Mouse (Mus musculus) hindbrain, embryonic 13.5 days (tissue): ENCODE results near the gene Elp6. TPM values are rescaled to one million over a fixed set of nuclear protein-coding genes. Genes with fewer than 3 reads are reported as not detected.

Source experiments
- ATAC-seq: fragments of 200-750 bp; cut with Nextera tagmentation; 2 replicates; pipeline ENCODE4 v1.8.0; 2017; ENCODE audit warnings: moderate TSS enrichment; ENCODE audit not compliant: low FRiP score
- H3K27ac ChIP-seq: fragments of 300-500 bp; sonication (generic); 2 replicates; pipeline ENCODE4 v1.5.1; 2015; ENCODE audit warnings: inconsistent platforms, mild to moderate bottlenecking, moderate library complexity
- H3K27me3 ChIP-seq: fragments of 300-500 bp; sonication (generic); 2 replicates; pipeline ENCODE4 v1.6.1; 2015; ENCODE audit warnings: mild to moderate bottlenecking, inconsistent platforms
- H3K36me3 ChIP-seq: fragments of 300-500 bp; sonication (generic); 2 replicates; pipeline ENCODE4 v1.6.1; 2015; ENCODE audit warnings: mild to moderate bottlenecking, inconsistent platforms
- H3K4me1 ChIP-seq: fragments of 300-500 bp; sonication (generic); replicated peaks from 2 replicates; pipeline ENCODE4 v1.6.1; 2015; ENCODE audit warnings: inconsistent platforms
- H3K4me2 ChIP-seq: fragments of 300-500 bp; sonication (generic); 2 replicates; pipeline ENCODE4 v1.6.1; 2015; ENCODE audit warnings: inconsistent platforms, mild to moderate bottlenecking, moderate library complexity
- H3K4me3 ChIP-seq: fragments of 300-500 bp; sonication (generic); 2 replicates; pipeline ENCODE4 v1.5.1; 2015; ENCODE audit warnings: mild to moderate bottlenecking, inconsistent platforms
- H3K9ac ChIP-seq: fragments of 300-500 bp; sonication (generic); 2 replicates; pipeline ENCODE4 v1.6.1; 2015; ENCODE audit warnings: mild to moderate bottlenecking, inconsistent platforms
- H3K9me3 ChIP-seq: fragments of 300-500 bp; sonication (generic); 2 replicates; pipeline ENCODE4 v1.6.1; 2016; ENCODE audit warnings: inconsistent platforms
- WGBS: fragments of 180-500 bp; shearing (Covaris S2); methylation state at CpG from one replicate; pipeline ENCODE4 v1.1.7; 2015; 5-methylcytosine and 5-hydroxymethylcytosine counted together
- polyA plus RNA-seq: library from polyadenylated mRNA; unstranded; fragments of >200 nt; fragmentation: Nextera tagmentation; extraction: Ambion mirVana; gene quantifications from 2 replicates; pipeline ENCODE4 v1.2.1, GENCODE M21; 2015

Elp6 gene
- polyA plus RNA-seq, 1 experiment from 2014 or later = 44.6 TPM

DNA sequence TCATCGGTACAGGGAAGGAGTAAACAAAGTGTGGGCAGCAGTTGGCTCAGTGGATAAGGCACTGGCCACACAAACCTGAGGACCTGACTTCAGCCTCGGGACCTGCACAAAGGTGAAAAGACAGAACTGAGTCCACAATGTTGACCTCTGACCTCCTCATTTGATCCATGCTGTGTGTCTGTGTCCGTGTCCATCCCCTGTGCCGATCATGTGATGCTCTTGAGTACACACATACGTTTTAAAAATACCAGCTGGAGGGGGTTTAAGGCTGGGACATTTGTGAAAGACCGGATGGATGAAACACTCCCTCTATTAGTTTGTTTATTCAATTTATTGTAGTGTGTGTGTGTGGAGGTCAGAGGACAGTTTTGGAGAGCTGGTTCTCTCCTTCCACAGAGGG is 38.8 kb downstream of the Elp6 start:
- no peaks in the 10 kb centered on the region for H3K27me3 ChIP-seq
- H3K9ac ChIP-seq = no peak overlapping the region
- no peaks in the 10 kb centered on the region for H3K9me3 ChIP-seq
- no peak overlapping the region for H3K4me3 ChIP-seq
- H3K27ac ChIP-seq = no peak overlapping the region
- no peaks in the 10 kb centered on the region for H3K36me3 ChIP-seq
- peaks cover 4% of the 10 kb centered on the region for H3K4me1 ChIP-seq
- H3K4me2 ChIP-seq = no peak overlapping the region
- no peak for ATAC-seq
- WGBS = 69% methylated on average over 6 of the region's 6 CpGs

DNA sequence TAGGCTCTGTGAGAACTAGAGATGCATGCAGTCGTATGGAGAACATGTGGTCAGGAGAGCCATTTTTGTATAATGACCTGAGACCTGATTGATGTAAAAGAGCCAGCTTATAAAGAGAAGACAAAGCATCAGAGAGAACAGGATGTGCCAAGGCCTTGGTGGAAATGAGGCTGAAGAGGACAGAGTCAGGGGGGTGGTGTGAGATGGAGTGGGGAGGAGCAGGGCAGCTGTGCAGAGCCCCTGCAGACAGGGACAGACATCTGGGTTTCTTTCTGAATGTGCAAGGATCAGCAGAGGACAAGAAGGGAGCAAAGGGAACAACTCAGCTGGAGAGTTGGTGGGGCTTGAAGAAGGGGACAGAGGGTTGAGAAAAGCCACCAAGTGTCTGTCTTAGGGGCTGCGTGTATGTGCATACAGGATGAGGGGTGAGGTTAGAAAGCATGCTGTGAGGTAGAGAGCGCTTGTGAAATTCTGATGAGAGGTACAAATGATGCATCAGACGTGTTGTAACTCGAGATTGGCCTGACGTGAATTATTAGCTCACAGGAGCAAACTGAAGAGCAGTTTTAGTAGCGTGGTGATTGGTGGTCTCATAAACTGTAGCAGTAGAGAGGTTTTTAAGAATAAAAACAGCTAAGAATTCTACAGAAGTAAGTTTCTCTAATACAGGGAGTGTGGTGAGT is 40.2 kb downstream of the Elp6 start:
- Histone ChIP-seq H3K36me3 (no peaks in the 10 kb centered on the region), H3K9ac (no peak overlapping the region), H3K27me3 (no peaks in the 10 kb centered on the region), H3K9me3 (no peaks in the 10 kb centered on the region), H3K4me3 (no peak overlapping the region), H3K4me2 (no peak overlapping the region), H3K27ac (no peak overlapping the region), H3K4me1 (peaks cover 3% of the 10 kb centered on the region)
- ATAC-seq = no peak
- 75% methylated on average over 7 of the region's 7 CpGs for WGBS

DNA sequence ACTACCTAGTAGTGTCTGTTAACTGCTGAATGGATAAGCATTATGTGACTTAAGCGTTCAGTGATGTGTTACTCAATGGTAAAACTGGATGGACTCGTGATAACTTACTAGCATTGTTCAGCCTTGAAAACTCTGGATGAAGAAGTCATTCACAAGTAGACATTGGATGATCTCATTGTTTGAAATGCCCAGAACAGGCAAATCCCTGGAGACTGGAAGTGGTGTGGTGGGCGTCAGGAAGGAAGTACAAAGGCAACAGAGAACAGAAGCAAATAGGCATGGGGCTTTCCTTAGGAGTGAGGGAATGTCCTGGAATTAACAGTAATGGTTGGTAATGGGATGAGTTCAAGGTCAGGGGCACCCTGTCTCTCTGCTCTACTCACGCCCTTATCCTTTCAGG is 43.9 kb downstream of the Elp6 start:
- Histone ChIP-seq H3K27me3 (no peaks in the 10 kb centered on the region), H3K27ac (no peak overlapping the region), H3K9ac (no peak overlapping the region), H3K4me3 (no peak overlapping the region), H3K4me2 (no peak overlapping the region), H3K9me3 (no peaks in the 10 kb centered on the region), H3K36me3 (peaks cover 7% of the 10 kb centered on the region; the same call in 1 of the 2 replicates), H3K4me1 (peaks cover 3% of the 10 kb centered on the region; the same call in 1 of the 2 replicates)
- ATAC-seq = no peak
- WGBS = 77% methylated on average over 4 of the region's 4 CpGs

DNA sequence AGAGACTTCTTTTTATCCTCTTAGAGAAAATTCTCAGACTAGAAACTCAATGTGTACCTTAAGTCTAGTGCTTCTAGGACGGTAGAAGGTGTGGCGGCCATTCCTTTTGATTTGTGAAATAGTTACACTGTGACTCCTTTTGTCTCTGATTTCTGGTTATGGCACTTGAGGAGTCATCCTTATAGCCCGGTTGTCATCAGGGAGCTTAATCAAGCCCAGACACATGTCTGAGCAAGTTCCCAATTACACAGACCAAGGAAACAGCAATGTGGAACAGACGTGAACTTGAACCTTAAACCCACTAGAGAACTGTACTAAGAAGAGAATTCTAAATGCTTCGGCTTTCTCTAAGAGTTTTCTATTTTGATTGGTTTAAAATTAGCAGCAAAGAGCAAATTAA is 45.2 kb downstream of the Elp6 start:
- Histone ChIP-seq H3K36me3 (peaks cover 17% of the 10 kb centered on the region), H3K4me3 (no peak overlapping the region)

DNA sequence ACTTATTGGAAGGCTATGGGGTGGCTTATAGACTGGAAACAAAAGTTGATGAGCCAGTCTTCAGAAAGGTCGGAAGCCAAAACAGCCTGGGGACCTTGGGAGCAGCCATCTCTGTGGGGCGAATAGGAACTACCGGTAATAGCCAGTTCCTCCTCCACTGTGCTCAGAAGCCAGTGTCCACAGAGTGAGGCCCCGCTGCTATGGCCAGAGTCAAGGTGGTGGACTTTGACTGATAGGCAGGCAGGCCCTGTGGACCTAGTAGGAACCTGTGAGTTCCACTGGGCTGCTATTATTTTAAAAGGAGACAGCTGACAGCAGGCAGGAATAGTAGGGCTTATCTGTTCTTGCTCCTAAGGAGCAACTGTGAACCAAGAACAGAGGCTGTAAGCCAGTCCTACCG is 45.6 kb downstream of the Elp6 start:
- no peak overlapping the region for H3K4me3 ChIP-seq
- H3K9ac ChIP-seq = no peak overlapping the region
- no peak overlapping the region for H3K27ac ChIP-seq
- 95% methylated on average over 5 of the region's 5 CpGs for WGBS
- no peaks in the 10 kb centered on the region for H3K27me3 ChIP-seq
- no peaks in the 10 kb centered on the region; the same call in 1 of the 2 replicates for H3K4me1 ChIP-seq
- no peaks in the 10 kb centered on the region for H3K9me3 ChIP-seq
- ATAC-seq = no peak
- peaks cover 21% of the 10 kb centered on the region for H3K36me3 ChIP-seq
- no peak overlapping the region for H3K4me2 ChIP-seq

More for the DNA sequence above, 45.2 kb downstream of the Elp6 start:
- H3K27ac ChIP-seq = no peak overlapping the region
- H3K9me3 ChIP-seq = no peaks in the 10 kb centered on the region
- 91% methylated on average over 5 of the region's 5 CpGs for WGBS
- no peak overlapping the region for H3K9ac ChIP-seq
- no peaks in the 10 kb centered on the region for H3K27me3 ChIP-seq
- no peak overlapping the region for H3K4me2 ChIP-seq
- ATAC-seq = no peak
- H3K4me1 ChIP-seq = peaks cover 1% of the 10 kb centered on the region; the same call in 1 of the 2 replicates

DNA sequence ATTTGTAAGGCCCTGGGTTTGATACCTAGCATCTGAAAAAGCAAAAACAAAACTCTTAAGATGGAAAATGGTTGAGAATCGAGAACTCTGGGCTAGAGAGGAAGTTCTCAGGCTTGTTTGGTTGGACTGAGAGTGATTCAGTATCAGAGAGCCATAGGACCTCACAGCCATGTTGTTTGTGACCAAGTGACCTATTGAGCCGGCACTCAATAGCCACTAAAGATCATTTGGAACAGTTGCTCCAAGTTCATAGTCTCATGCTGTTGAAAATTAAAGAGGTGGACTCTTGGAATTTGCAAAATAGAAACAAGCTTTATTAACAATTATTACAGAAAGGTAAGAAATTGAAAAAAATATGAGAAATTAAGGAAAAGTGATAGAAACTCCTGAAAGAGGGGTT is 46.4 kb downstream of the Elp6 start:
- Histone ChIP-seq H3K27me3 (no peaks in the 10 kb centered on the region), H3K9me3 (no peaks in the 10 kb centered on the region), H3K27ac (no peak overlapping the region), H3K9ac (no peak overlapping the region), H3K4me1 (no peaks in the 10 kb centered on the region; the same call in 1 of the 2 replicates), H3K4me2 (no peak overlapping the region), H3K4me3 (no peak overlapping the region), H3K36me3 (peaks cover 29% of the 10 kb centered on the region)
- 91% methylated on average over 2 of the region's 2 CpGs for WGBS
- no peak for ATAC-seq

DNA sequence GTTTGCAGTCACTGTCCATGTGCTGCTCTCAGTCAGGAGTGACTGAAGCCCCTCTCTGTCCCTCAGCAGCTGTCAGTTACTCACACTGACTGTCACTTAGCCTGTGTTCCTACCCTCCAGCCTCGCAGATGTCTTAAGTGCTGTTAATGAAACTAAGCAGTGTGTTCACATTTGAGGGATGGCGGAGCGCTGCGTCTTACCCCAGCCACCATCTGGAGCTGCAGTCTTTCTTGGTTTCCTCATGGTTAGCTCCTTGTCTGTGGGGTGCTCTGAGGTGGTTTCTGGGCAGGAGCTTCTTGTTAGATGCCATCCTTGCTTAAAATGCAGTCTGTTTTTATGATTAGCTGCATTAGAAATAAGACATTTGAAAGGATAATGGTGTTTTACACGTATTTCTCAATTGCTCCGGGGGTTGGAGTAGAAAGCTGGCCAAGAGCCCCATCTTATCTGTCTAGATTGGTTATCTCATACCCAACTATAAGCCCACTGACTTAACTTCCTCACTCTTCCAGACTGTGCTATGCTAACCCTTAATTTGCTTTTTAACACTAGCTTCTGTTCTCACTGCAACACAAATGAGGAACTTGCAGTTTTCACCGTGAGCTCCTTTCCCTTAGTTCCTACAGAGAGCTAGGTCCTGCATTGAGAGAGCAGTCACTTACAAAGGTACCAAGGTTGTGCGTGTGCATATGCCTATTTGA is 47.1 kb downstream of the Elp6 start:
- no peak for ATAC-seq
- Histone ChIP-seq H3K4me3 (no peak overlapping the region), H3K4me1 (no peaks in the 10 kb centered on the region; the same call in 1 of the 2 replicates), H3K27me3 (no peaks in the 10 kb centered on the region), H3K36me3 (peaks cover 31% of the 10 kb centered on the region), H3K27ac (no peak overlapping the region), H3K9ac (no peak overlapping the region), H3K4me2 (no peak overlapping the region), H3K9me3 (no peaks in the 10 kb centered on the region)
- WGBS = 94% methylated on average over 8 of the region's 8 CpGs

DNA sequence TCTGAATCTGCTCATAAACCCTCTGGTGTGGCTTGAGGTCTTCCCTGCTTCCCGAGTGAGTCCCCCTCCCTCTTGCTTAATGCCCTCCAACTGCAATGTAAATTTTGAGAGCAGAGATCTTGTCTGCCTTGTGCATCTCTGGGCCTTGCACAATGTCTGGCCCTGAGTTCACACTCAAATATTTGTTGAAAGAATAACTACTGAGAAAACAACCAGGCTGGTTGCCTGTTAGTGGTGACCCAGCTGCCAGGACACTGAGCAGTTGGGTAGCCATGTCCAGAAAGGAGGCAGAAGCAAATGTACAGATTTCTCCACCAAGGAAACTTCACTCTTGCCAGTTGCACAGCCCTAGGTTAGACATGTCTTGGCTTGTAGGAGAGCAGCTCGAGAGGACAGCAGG is 53.4 kb downstream of the Elp6 start:
- no peak overlapping the region for H3K27ac ChIP-seq
- no peak overlapping the region for H3K9ac ChIP-seq
- 98% methylated on average over 2 of the region's 2 CpGs for WGBS
- ATAC-seq = no peak
- peaks cover 48% of the 10 kb centered on the region for H3K36me3 ChIP-seq
- no peak overlapping the region for H3K4me3 ChIP-seq
- no peaks in the 10 kb centered on the region for H3K9me3 ChIP-seq
- no peaks in the 10 kb centered on the region for H3K4me1 ChIP-seq
- no peaks in the 10 kb centered on the region for H3K27me3 ChIP-seq
- H3K4me2 ChIP-seq = no peak overlapping the region

DNA sequence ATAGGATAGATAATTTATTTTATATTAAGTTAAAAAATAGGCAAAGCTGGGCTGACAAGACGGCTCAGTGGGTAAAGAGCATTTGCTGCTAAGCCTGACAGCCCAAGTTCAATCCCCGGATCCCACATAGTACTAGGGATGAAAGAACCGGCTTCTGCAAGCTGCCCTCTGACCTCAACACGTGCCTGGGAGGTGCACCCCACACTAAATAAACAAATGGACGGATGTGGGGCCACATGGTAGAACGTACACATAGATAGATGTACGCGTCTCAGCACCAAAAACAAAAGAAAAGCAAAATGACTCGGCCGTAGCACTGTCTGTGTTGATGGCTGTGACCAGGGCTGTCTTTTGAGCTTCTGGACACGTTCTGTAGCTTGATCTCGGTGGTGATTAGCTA is 56.3 kb downstream of the Elp6 start:
- Histone ChIP-seq H3K36me3 (peaks cover 42% of the 10 kb centered on the region), H3K9ac (no peak overlapping the region), H3K9me3 (no peaks in the 10 kb centered on the region), H3K27me3 (no peaks in the 10 kb centered on the region), H3K4me1 (0 out of 2 replicates have a peak, but pooled peaks cover under 1% of the 10 kb centered on the region), H3K4me3 (no peak overlapping the region), H3K4me2 (no peak overlapping the region), H3K27ac (no peak overlapping the region)
- WGBS = 80% methylated on average over 12 of the region's 12 CpGs
- ATAC-seq = no peak

DNA sequence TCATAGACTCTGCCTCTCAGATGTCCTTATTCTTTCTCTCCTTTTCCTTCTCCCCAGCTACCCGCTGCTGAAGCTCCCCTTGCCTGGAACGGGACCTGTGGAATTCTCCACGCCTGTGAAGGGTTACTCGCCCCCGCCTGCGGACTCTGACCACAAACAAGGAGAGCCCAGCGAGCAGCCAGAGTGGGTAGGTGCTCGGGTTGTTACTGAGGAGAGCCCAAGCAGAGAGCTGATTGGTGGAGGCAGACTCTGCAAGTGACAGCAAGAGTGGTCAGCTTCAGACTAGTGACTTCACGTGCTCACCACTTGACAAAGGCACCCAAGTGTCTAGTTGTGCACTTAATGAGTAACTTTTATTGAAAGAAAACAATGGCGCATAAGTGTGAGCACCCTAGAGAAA is 57.4 kb downstream of the Elp6 start:
- ATAC-seq = no peak
- peaks cover 42% of the 10 kb centered on the region for H3K36me3 ChIP-seq
- H3K4me3 ChIP-seq = no peak overlapping the region
- WGBS = 94% methylated on average over 10 of the region's 10 CpGs
- 0 out of 2 replicates have a peak, but pooled peaks cover 5% of the 10 kb centered on the region for H3K4me1 ChIP-seq
- H3K27me3 ChIP-seq = no peaks in the 10 kb centered on the region
- H3K9me3 ChIP-seq = no peaks in the 10 kb centered on the region
- no peak overlapping the region for H3K9ac ChIP-seq
- no peak overlapping the region for H3K4me2 ChIP-seq
- H3K27ac ChIP-seq = no peak overlapping the region

DNA sequence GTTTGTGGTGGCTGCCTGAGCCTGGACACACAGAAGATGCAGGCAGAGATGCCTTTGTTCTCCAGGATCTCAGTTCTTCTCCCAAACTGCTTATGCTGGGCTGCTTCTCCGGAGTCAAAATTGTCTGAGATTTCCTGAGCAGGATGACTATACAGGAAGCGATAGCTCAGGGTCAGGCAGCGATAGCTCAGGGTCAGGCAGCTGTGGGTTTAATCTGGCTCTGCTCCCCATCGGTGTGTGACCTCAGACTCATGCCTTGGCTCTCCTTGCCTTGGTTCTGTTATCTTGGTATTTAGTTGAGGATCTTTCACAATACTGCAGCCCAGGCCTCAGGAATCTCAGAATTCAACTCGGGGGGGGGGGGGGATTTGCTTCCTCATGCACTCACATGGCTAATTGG is 61.8 kb downstream of the Elp6 start:
- no peaks in the 10 kb centered on the region for H3K27me3 ChIP-seq
- no peaks in the 10 kb centered on the region for H3K9me3 ChIP-seq
- no peak for ATAC-seq
- no peak overlapping the region for H3K4me2 ChIP-seq
- no peak overlapping the region for H3K9ac ChIP-seq
- H3K4me1 ChIP-seq = 0 out of 2 replicates have a peak, but pooled peaks cover 5% of the 10 kb centered on the region
- WGBS = 93% methylated on average over 5 of the region's 5 CpGs
- H3K27ac ChIP-seq = no peak overlapping the region
- peaks cover 65% of the 10 kb centered on the region for H3K36me3 ChIP-seq
- H3K4me3 ChIP-seq = no peak overlapping the region

DNA sequence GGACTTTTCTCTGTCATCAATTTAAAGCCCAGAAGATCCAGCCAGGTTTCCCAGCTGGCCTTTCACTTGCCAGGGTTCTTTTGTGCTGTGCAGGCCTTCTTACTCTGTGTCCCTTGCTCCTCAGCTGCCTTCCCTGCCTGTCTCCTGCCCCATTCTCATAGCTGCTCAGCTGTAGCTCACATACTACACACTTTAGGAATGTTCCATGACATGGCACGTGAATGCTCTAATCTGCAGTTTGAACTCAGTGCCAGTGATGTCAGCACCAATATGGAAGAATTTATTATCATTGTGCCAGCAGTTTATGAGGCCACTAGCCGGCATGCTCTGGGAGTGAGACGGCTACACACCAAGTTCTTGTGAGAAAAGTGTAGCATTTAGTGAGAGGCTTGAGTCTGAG is 64.9 kb downstream of the Elp6 start:
- no peak overlapping the region for H3K4me2 ChIP-seq
- H3K4me1 ChIP-seq = 0 out of 2 replicates have a peak, but pooled peaks cover 5% of the 10 kb centered on the region
- no peak overlapping the region for H3K9ac ChIP-seq
- no peak overlapping the region for H3K27ac ChIP-seq
- H3K27me3 ChIP-seq = no peaks in the 10 kb centered on the region
- ATAC-seq = no peak
- 86% methylated on average over 3 of the region's 3 CpGs for WGBS
- H3K36me3 ChIP-seq = peaks cover 69% of the 10 kb centered on the region
- H3K4me3 ChIP-seq = no peak overlapping the region
- H3K9me3 ChIP-seq = no peaks in the 10 kb centered on the region
